Mouse (Mus musculus) hindbrain, embryonic 15.5 days (tissue): Measurements from ENCODE around the gene Fam120b. TPM values are rescaled to one million over a fixed set of nuclear protein-coding genes. Genes with fewer than 3 reads are reported as not detected.

Experiments
- ATAC-seq: fragments of 200-750 bp; cut with Nextera tagmentation; 2 replicates; pipeline ENCODE4 v1.8.0; 2017; ENCODE audit warnings: low read depth, moderate number of reproducible peaks, moderate TSS enrichment; ENCODE audit not compliant: low FRiP score
- H3K27ac ChIP-seq: fragments of 300-500 bp; sonication (generic); replicated peaks from 2 replicates; pipeline ENCODE4 v1.5.1; 2015; ENCODE audit warnings: mild to moderate bottlenecking, inconsistent platforms
- H3K27me3 ChIP-seq: fragments of 300-500 bp; sonication (generic); 2 replicates; pipeline ENCODE4 v1.6.1; 2015; ENCODE audit warnings: control low read depth, inconsistent platforms
- H3K36me3 ChIP-seq: fragments of 300-500 bp; sonication (generic); 2 replicates; pipeline ENCODE4 v1.6.1; 2015; ENCODE audit warnings: control low read depth, inconsistent platforms
- H3K4me1 ChIP-seq: fragments of 300-500 bp; sonication (generic); replicated peaks from 2 replicates; pipeline ENCODE4 v1.6.1; 2015; ENCODE audit warnings: control low read depth, inconsistent platforms
- H3K4me2 ChIP-seq: fragments of 300-500 bp; sonication (generic); 2 replicates; pipeline ENCODE4 v1.6.1; 2015; ENCODE audit warnings: moderate library complexity, mild to moderate bottlenecking, inconsistent platforms
- H3K4me3 ChIP-seq: fragments of 300-500 bp; sonication (generic); 2 replicates; pipeline ENCODE4 v1.5.1; 2015; ENCODE audit warnings: mild to moderate bottlenecking, inconsistent platforms
- H3K9ac ChIP-seq: fragments of 300-500 bp; sonication (generic); 2 replicates; pipeline ENCODE4 v1.6.1; 2015; ENCODE audit warnings: inconsistent platforms
- H3K9me3 ChIP-seq: fragments of 300-500 bp; sonication (generic); 2 replicates; pipeline ENCODE4 v1.6.1; 2016; ENCODE audit warnings: control low read depth, inconsistent platforms
- whole genome bisulfite sequencing: fragments of 180-500 bp; shearing (Covaris S2); methylation state at CpG from one replicate; pipeline ENCODE4 v1.1.7; 2015; 5-methylcytosine and 5-hydroxymethylcytosine counted together
- polyA plus RNA-seq: library from polyadenylated mRNA; unstranded; fragments of >200 nt; fragmentation: Nextera tagmentation; extraction: Ambion mirVana; gene quantifications from 2 replicates; pipeline ENCODE4 v1.2.1, GENCODE M21; 2015

Fam120b gene
- polyA plus RNA-seq, 1 experiment from 2014 or later: 45.7 TPM

DNA sequence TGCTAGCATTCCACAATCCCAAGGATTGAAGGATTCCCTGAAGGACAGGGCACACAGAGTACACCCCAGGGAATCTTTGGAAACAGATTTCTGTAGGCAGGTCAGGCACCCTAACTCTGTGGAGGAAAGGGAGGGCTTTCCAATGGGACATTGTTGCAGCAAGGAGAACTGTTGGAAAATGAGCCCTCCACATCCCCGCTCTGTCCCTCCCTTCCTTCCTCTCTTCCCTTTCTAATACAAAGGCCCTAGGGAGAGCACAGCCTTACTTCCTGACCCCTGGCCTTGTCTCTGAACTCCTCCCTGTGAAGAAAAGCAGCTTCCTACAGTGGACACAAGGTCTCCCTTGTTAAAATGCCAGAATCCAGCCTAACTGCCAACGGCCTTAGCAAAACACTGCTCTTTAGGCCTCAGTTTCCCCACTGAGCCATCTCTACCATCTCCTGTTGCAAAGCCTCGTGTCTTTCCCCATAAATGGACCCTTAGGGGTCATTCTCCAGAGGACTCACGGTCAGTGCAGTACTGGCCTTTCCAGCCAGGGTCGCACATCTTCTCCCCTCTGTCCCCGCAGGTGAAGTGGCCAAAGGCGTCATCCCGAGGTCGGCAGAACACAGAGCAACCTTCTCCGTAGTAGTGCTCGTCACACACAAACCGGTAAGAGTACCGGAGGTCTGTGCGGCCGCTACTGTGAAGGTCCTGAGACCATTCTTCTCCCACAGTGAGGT lies 22.9 kb upstream of the Fam120b start:
- Histone ChIP-seq H3K4me2 (peak overlapping the region; percentile 93), H3K4me3 (peak overlapping the region; percentile 57), H3K4me1 (peaks cover 50% of the 10 kb centered on the region), H3K9ac (peak overlapping the region; percentile 95), H3K27me3 (no peaks in the 10 kb centered on the region), H3K9me3 (no peaks in the 10 kb centered on the region), H3K27ac (no peak overlapping the region), H3K36me3 (peaks cover 24% of the 10 kb centered on the region)
- WGBS: 58% methylated on average over 15 of the region's 15 CpGs
- ATAC-seq: no peak

DNA sequence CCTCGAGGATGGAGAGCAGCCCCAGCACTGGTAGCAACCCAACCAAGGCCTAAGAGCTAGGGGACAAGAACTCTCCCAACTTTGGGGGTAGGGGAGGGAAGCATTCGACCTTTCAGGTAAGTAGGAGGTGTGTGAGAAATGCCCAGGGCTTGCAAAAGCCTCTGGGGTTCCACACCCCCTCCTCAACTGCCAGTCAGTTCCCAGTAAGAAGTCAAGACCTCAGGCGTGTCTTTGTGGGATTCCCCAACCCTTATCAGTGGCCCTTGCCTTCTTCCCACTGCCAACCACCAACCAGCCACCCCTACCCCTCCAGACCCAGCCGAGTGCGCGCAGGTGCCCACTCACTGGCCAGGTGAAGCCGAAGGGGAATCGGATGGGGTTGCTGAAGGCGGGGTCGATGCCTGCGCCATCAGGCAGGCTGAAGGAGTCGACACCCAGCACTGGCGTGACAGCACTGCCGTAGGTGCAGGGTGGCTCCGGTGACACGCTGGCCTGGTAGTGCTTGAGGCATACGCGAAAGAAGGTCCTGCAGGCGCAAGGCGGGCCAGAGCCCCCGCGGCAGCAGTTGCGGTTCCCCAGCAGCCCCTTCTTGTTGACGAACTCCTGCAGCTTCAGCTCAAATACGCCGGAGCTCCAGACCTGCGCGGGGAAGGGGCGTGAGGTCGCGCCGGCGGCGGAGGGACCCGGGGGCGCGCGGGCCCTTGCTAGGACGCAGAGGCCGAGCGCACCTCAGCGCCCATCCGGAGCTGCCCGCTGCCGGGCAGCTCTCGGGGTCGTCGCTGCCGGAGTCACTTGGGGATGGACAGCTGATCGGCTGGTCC lies 21.5 kb upstream of the Fam120b start:
- peak overlapping the region; percentile 57 for H3K4me3 ChIP-seq
- H3K9me3 ChIP-seq: no peaks in the 10 kb centered on the region
- peaks cover 57% of the 10 kb centered on the region for H3K4me1 ChIP-seq
- H3K4me2 ChIP-seq: peak overlapping the region; percentile 93
- peak overlapping the region; percentile 97 for H3K27ac ChIP-seq
- H3K9ac ChIP-seq: peak overlapping the region; percentile 95
- no peaks in the 10 kb centered on the region for H3K27me3 ChIP-seq
- 1% methylated on average over 47 of the region's 50 CpGs for WGBS
- H3K36me3 ChIP-seq: peaks cover 15% of the 10 kb centered on the region
- no peak for ATAC-seq

DNA sequence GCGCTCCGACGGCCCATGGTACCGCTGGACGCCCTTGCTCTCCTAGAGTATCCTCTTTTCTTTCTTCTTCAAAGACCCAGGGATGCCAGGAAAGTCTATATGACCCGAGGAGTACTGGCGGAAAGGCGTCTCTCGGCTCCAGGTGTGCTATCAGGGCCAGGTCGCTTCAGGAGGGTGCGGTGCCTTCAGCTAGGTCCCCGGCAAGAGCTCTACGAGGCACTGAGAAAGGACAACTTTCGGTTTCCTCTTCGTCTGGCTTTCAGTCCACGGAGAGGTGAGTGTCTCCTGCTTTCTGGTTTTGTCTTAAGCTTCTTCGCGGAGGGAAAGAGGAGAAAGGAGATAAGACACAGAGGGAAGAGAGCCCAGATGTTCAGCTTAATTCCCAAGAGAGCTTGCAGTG lies 20.8 kb upstream of the Fam120b start:
- peaks cover 9% of the 10 kb centered on the region for H3K36me3 ChIP-seq
- H3K27me3 ChIP-seq: no peaks in the 10 kb centered on the region
- H3K4me1 ChIP-seq: peaks cover 59% of the 10 kb centered on the region
- peak overlapping the region; percentile 95 for H3K9ac ChIP-seq
- under 1% methylated on average over 18 of the region's 18 CpGs for WGBS
- H3K4me2 ChIP-seq: peak overlapping the region; percentile 93
- peak overlapping the region; percentile 57 for H3K4me3 ChIP-seq
- H3K27ac ChIP-seq: peak overlapping the region; percentile 97
- H3K9me3 ChIP-seq: no peaks in the 10 kb centered on the region
- no peak for ATAC-seq

DNA sequence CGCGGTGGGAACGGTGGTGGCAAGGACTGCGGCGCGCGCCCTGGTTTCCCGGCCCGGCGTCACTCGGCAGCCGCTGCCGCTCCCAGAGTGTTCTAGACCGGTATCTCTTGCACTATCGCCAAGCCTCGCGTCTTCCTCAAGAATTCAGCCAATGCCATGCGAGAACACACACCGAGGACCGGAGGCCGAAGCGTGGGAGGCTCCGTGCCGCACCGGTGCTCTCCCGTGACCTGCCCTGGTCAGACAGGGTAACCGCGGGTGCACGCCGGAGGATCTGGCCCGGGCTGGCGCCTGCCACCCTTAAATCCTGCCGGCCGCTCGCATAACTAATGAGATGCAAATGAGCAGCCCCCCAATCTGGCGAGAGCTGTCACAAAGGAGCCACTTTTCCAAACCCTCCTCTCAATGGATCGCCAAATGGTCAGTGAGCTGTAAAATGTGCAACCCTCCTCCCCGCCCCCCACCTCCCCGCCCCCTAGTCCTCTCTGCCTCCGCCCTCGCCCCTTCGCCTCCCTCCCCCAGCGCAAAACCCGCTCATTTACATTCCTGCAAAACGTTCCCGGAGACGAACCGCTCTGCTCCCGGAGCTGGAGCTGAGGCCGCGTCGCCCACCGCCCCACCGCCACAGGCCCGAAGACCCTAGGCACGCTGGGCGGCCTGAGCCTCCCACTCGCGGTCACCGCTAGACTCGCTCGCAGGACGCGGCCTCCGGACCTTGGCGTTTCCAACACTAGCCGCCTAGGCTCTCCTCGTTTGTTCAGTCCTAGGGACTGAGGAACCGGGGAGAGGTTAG lies 20.1 kb upstream of the Fam120b start:
- Histone ChIP-seq H3K4me3 (peak overlapping the region; percentile 57), H3K9ac (peak overlapping the region; percentile 95), H3K4me1 (peaks cover 63% of the 10 kb centered on the region), H3K4me2 (peak overlapping the region; percentile 93), H3K36me3 (peaks cover 2% of the 10 kb centered on the region), H3K27me3 (no peaks in the 10 kb centered on the region), H3K9me3 (no peaks in the 10 kb centered on the region), H3K27ac (peak overlapping the region; percentile 97)
- ATAC-seq: peak; percentile 77
- WGBS: under 1% methylated on average over 68 of the region's 69 CpGs

DNA sequence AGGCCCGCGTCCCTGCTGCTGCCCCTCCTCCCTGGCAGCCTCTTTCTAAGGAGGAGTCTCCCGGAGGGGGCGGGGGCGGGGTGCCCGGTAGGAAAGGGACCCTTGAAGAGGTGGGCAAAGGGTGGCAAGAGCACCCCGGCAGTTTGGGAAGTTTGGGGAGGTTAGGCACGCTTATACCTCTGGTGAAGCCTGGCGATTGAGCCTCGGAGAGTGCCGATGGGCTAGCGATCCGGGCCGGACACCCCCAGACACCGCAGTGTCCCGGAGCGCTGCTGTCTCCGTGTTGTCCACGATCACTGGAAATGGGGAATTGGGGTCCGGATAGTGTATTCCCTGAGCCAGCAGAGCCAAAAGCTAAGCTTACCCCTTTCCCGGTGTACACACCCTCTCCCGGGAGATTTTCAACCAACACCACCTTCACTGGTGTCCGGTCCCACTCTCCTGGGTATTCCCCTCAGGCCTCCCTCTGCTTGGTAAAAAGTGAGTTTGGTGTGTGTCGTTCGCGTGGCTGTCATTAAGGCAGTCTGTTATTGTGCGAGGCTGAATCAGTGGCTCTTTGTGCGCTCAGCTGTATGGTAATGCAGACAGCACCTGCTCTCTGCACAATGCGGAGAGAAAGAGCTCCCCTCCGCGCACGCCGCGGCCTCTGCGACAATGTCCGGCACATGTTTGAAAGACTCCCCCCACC lies 19.4 kb upstream of the Fam120b start, which contains the start of gene Dll1:
Gene Dll1 (minus strand): TSS at position 379 of the 688 bp plus-strand sequence.
- peak; percentile 59 for ATAC-seq

DNA sequence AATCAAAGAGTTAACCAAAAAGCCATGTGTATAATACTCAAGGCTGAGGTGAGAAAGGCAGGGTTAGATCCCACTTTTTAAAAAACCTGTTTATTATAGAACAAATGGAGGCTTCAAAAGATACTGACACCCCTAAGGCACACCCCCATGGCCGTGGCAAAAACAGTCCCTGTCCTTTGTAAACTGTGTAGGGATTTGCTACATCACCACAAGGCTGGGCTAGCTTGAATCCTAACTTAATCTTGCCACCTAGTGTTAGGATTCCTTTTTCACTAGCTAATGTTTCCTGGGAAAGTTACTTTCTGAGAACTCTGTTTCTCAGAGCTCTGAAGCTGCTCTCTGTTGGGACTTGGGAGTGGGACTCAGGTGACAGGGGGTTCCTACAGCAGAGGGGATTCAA lies 18.1 kb upstream of the Fam120b start:
- H3K4me3 ChIP-seq: peak overlapping the region; percentile 57; the same call in 1 of the 2 replicates
- no peak for ATAC-seq
- peak overlapping the region; percentile 93 for H3K4me2 ChIP-seq
- no peaks in the 10 kb centered on the region for H3K36me3 ChIP-seq
- no peak overlapping the region for H3K9ac ChIP-seq
- no peaks in the 10 kb centered on the region for H3K9me3 ChIP-seq
- peak overlapping the region; percentile 97; the same call in 1 of the 2 replicates for H3K27ac ChIP-seq
- H3K27me3 ChIP-seq: no peaks in the 10 kb centered on the region
- H3K4me1 ChIP-seq: peaks cover 59% of the 10 kb centered on the region
- 0% methylated on average over 1 of the region's 1 CpGs for WGBS

More for the DNA sequence above, 19.4 kb upstream of the Fam120b start, which contains the start of gene Dll1:
- Histone ChIP-seq H3K27ac (peak within 1 kb of the TSS; percentile 97), H3K9me3 (no peaks in the 10 kb centered on the region), H3K4me3 (peak within 1 kb of the TSS; percentile 57), H3K4me2 (peak within 1 kb of the TSS; percentile 93), H3K36me3 (no peaks in the 10 kb centered on the region), H3K4me1 (peaks cover 69% of the 10 kb centered on the region), H3K9ac (peak within 1 kb of the TSS; percentile 95), H3K27me3 (no peaks in the 10 kb centered on the region)
- WGBS: 0% methylated on average over 36 of the region's 36 CpGs

DNA sequence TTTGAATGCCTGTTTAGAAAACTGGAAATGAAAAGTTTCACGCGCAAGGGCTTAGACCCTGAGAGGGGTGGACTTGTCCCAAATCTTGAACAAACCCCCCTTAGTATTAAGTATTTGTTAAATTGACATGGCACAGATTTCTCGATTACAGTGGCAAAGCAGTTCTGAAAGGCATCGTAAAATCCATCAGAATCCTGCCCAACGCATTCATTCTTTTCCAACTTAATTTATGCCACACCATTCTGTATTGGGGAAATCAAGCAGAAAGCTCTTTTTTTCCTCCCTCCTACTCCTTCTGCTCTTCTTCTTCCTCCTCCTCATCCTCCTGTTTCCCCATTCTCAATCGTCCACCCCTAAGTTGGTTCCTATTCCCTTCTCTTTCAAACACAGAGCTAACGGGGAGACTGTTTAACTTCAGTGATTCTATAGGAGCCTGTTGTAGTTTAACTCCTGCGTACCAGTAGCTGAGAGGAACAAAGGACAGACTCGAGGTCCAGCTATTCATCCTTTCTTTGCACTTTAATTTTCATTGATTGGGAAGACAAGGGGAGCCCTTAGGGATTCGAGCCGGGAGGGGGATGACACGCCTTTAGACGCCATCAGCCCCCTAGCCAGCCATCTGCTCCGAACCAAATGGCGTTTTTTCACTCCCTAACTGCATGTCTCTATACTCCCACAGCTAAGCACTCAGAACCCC lies 17.4 kb upstream of the Fam120b start:
- Histone ChIP-seq H3K9ac (no peak overlapping the region), H3K4me3 (no peak overlapping the region), H3K4me2 (peak overlapping the region; percentile 0; the same call in 1 of the 2 replicates), H3K4me1 (peaks cover 52% of the 10 kb centered on the region), H3K27ac (no peak overlapping the region; the same call in 1 of the 2 replicates), H3K36me3 (no peaks in the 10 kb centered on the region), H3K27me3 (no peaks in the 10 kb centered on the region), H3K9me3 (no peaks in the 10 kb centered on the region)
- no peak for ATAC-seq
- WGBS: 2% methylated on average over 15 of the region's 15 CpGs

DNA sequence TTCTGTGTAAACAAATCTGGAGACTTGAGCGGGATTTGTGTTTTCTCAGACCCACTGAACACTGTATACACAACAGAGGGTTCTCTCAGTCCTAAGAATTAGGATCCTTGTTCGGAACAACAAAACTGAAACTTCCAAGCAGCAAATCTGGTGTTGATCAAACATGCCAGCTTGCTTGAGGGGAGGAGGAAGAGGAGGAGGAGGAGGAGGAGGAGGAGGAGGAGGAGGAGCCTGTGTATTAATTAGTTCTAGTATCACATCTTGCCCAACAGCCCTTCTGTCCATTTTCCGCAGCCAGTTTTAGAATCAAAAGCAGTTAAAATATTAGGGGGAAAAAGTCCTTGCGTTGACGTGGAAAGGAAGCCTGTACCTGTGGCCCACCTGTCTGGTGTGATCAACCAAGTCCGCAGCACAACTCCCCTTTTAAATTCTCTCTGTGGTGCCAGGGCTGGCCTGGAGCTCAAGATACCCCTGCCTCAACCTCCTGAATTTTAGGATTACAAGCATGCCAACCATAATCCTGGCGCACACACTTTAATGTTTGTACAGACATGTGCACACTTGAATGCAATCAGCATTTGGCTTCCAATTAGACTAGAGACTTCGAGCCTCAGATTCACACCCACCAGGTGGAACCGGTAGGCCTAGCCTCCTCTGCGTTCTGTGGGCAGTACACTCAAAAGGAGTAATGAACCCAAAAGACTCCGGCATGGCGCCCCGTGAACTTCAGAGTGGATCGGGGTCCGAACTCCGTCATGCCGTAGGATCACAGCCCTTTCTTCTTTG lies 16.1 kb upstream of the Fam120b start:
- Histone ChIP-seq H3K4me1 (peaks cover 41% of the 10 kb centered on the region), H3K27ac (no peak overlapping the region)
- WGBS: 10% methylated on average over 17 of the region's 17 CpGs

DNA sequence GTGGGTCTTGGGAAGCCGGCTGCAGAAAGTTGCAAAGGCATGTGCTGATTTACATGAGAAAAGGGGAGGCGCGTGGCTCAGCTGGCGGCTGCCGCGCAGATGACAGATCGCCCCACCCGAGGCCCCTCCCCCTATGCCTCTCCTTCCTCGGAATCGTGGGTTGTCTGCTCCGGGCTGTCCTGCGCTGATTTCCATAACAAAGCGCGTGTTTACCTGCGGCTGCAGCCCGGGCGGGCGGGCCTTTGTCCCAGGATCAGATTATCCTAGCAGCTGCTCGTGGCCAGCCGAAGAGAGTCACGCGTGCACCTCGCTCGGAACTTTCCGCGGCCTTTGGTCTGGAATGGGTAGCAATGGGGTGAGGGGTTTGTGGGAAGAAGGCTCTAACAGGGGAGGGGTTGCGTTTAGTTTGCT lies 15.4 kb upstream of the Fam120b start:
- Histone ChIP-seq H3K27me3 (0 out of 2 replicates have a peak, but pooled peaks cover 3% of the 10 kb centered on the region), H3K4me3 (peak overlapping the region; percentile 50), H3K4me2 (peak overlapping the region; percentile 97), H3K9ac (peak overlapping the region; percentile 45), H3K9me3 (no peaks in the 10 kb centered on the region), H3K27ac (no peak overlapping the region), H3K36me3 (no peaks in the 10 kb centered on the region), H3K4me1 (peaks cover 41% of the 10 kb centered on the region)
- WGBS: 0% methylated on average over 27 of the region's 27 CpGs
- ATAC-seq: 0 out of 2 replicates have a peak, but pooled peaks have one; percentile 2

More for the DNA sequence above, 16.1 kb upstream of the Fam120b start:
- H3K27me3 ChIP-seq: 0 out of 2 replicates have a peak, but pooled peaks cover 3% of the 10 kb centered on the region
- H3K4me3 ChIP-seq: peak overlapping the region; percentile 50
- peak overlapping the region; percentile 45 for H3K9ac ChIP-seq
- no peaks in the 10 kb centered on the region for H3K36me3 ChIP-seq
- H3K9me3 ChIP-seq: no peaks in the 10 kb centered on the region
- H3K4me2 ChIP-seq: peak overlapping the region; percentile 97
- no peak for ATAC-seq
